Mouse (Mus musculus) hindbrain, embryonic 16.5 days (tissue): ENCODE results near the gene Olfr70. TPM values are rescaled to one million over a fixed set of nuclear protein-coding genes. Genes with fewer than 3 reads are reported as not detected.

ENCODE experiments used
- ATAC-seq: fragments of 200-750 bp; cut with Nextera tagmentation; 2 replicates; pipeline ENCODE4 v1.8.0; 2017; ENCODE audit warnings: moderate TSS enrichment, moderate library complexity
- H3K27ac ChIP-seq: fragments of 300-500 bp; sonication (generic); 2 replicates; pipeline ENCODE4 v1.5.1; 2014; ENCODE audit warnings: low read depth, mild to moderate bottlenecking, control low read depth, low read length, moderate library complexity
- H3K27me3 ChIP-seq: fragments of 300-500 bp; sonication (generic); replicated peaks from 2 replicates; pipeline ENCODE4 v1.6.1; 2014; ENCODE audit warnings: low read length; ENCODE audit not compliant: control insufficient read depth, insufficient read depth
- H3K36me3 ChIP-seq: fragments of 300-500 bp; sonication (generic); 2 replicates; pipeline ENCODE4 v1.6.1; 2014; ENCODE audit warnings: mild to moderate bottlenecking, low read length, moderate library complexity, mixed read lengths; ENCODE audit not compliant: control insufficient read depth, insufficient read depth
- H3K4me1 ChIP-seq: fragments of 300-500 bp; sonication (generic); 2 replicates; pipeline ENCODE4 v1.6.1; 2014; ENCODE audit warnings: low read depth, low read length; ENCODE audit not compliant: control insufficient read depth, insufficient read depth
- H3K4me2 ChIP-seq: fragments of 300-500 bp; sonication (generic); 2 replicates; pipeline ENCODE4 v1.6.1; 2014; ENCODE audit warnings: mild to moderate bottlenecking, low read length, control low read depth, moderate library complexity
- H3K4me3 ChIP-seq: fragments of 300-500 bp; sonication (generic); 2 replicates; pipeline ENCODE4 v1.5.1; 2014; ENCODE audit warnings: mild to moderate bottlenecking, low read length, control low read depth, moderate library complexity
- H3K9ac ChIP-seq: fragments of 300-500 bp; sonication (generic); 2 replicates; pipeline ENCODE4 v1.6.1; 2014; ENCODE audit warnings: low read depth, mild to moderate bottlenecking, control low read depth, low read length, moderate library complexity
- H3K9me3 ChIP-seq: fragments of 300-500 bp; sonication (generic); 2 replicates; pipeline ENCODE4 v1.6.1; 2014; ENCODE audit warnings: mild to moderate bottlenecking, low read length, moderate library complexity; ENCODE audit not compliant: control insufficient read depth
- WGBS: fragments of 180-500 bp; shearing (Covaris S2); extraction: QIAGEN DNeasy Blood & Tissue Kit; methylation state at CpG from one replicate; pipeline ENCODE4 v1.1.7; 2014; 5-methylcytosine and 5-hydroxymethylcytosine counted together
- polyA plus RNA-seq: library from polyadenylated mRNA; unstranded; fragments of >200 nt; fragmentation: Nextera tagmentation; extraction: Ambion mirVana; gene quantifications from 2 replicates; pipeline ENCODE4 v1.2.1, GENCODE M21; 2015

Gene Olfr70
- polyA plus RNA-seq, 1 experiment from 2014 or later, result 0.06 TPM

DNA sequence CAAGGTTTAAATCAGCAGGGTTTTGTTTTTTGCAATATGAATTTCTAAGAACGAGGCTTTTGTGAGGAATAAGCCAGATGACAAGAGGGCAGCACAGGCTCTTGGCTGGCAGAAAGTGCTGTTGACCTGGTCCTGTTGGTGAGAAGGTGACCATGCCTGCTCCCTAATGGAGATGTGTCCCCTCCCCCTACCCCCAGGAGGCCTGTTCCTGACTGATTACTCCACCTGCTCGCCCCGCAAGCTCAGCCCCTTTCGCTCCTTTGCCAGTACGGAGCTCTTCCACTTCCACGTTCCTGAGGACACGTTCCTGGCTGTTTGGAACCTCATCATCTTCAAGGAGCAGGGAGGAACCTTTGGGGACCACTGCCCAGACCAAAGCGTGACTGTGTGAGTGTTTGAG lies 26.9 kb downstream of the Olfr70 start:
- WGBS, result 64% methylated on average over 8 of the region's 8 CpGs
- Histone ChIP-seq H3K4me2 (no peak overlapping the region), H3K9ac (no peak overlapping the region), H3K4me3 (no peak overlapping the region), H3K27me3 (no peaks in the 10 kb centered on the region), H3K4me1 (peaks cover 33% of the 10 kb centered on the region), H3K27ac (no peak overlapping the region), H3K36me3 (peaks cover 35% of the 10 kb centered on the region), H3K9me3 (no peaks in the 10 kb centered on the region)
- no peak for ATAC-seq

DNA sequence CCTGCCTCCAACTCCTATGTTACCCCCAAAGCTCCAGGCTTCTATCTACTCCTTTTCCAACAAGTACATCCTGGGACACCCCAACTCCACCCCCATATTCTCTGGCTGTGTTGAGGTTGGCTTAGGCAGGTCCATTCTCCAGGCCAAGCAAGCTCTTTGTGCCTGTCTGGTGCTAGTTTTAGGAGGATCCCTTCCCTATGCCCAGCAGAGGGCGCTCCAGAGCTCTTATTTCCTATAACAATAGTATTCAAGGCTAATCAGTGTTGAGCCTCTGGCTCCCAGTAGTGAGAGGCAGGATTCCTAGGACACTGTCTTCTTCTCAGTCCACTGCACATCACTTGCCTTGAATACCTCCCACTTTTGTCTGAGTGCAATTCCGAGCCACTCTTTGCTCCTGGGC lies 28.5 kb downstream of the Olfr70 start:
- H3K27ac ChIP-seq, result no peak overlapping the region
- 0 out of 2 replicates have a peak overlapping the region, but pooled peaks have one; percentile 9 for H3K4me3 ChIP-seq
- H3K9ac ChIP-seq, result no peak overlapping the region
- ATAC-seq, result no peak
- peaks cover 20% of the 10 kb centered on the region for H3K36me3 ChIP-seq
- peak overlapping the region; percentile 73 for H3K4me2 ChIP-seq
- 5% methylated on average over 2 of the region's 2 CpGs for WGBS
- H3K27me3 ChIP-seq, result no peaks in the 10 kb centered on the region
- no peaks in the 10 kb centered on the region for H3K9me3 ChIP-seq
- H3K4me1 ChIP-seq, result peaks cover 38% of the 10 kb centered on the region

DNA sequence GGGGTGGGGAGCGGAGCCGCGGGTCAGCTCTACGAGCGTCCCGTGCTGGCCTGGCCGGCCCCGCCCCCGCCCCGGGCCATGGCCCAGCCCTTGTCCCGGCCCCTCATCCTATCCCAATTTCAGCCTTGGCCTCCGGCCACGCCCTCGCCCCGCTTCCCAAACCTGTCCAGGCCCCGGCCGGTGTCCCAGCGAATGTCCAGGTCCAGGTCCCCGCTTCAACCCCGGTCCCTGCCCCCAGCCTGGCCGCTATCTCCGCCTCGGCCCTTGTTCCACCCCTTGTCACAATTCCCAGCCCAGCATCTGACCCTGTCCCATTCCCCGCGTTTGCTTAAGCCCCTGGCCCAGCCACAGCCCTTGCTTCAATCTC lies 31.2 kb downstream of the Olfr70 start:
- Histone ChIP-seq H3K4me2 (peak overlapping the region; percentile 73), H3K27me3 (no peaks in the 10 kb centered on the region; the same call in 1 of the 2 replicates), H3K9ac (peak overlapping the region; percentile 98), H3K9me3 (no peaks in the 10 kb centered on the region), H3K4me3 (peak overlapping the region; percentile 93), H3K36me3 (peaks cover 5% of the 10 kb centered on the region), H3K4me1 (peaks cover 38% of the 10 kb centered on the region), H3K27ac (peak overlapping the region; percentile 75)
- ATAC-seq, result peak; percentile 55; the same call in 1 of the 2 replicates
- 1% methylated on average over 11 of the region's 25 CpGs for WGBS

DNA sequence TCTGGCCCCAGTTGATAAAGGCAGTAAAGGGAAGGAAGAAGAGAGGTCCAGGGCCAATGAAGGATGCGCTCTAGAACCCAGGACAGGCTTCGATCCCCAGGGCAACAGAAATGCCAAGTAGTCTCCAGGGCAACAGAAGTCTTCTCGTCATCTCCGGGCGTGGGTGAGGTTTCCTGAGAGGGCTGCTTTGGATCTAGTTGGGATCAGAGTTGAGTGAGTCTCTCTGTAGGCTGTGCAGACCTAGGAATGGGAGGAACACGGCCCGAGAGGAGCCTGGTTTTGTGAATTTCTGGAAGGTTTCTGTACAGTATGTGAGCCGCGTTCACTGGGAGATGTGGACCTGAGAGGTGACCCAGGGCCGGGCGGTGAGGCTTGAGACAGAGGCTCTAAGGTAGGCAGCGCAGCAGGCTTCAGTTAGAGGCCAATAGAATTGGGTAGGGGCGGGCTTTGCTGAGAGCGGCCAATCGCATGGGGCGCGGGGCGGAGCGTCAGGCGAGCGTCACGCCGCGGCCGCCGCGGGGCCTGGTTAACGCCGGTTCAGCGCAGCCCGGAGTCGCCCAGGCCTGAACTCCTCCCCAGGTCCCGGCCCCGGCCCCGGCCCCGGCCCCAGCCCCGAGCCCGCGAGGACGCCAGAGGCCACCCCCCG lies 31.7 kb downstream of the Olfr70 start, which contains the start of the genes Tmem8b and Fam221b:
Gene Tmem8b (plus strand): TSS at position 190 of the 646 bp plus-strand sequence.
Gene Fam221b (minus strand): TSS at position 364 of the 646 bp plus-strand sequence.
- under 1% methylated on average over 27 of the region's 41 CpGs for WGBS
- 0 out of 2 replicates have a peak, but pooled peaks cover under 1% of the 10 kb centered on the region for H3K36me3 ChIP-seq
- H3K4me3 ChIP-seq, result peak within 1 kb of the TSS; percentile 93
- H3K27ac ChIP-seq, result peak within 1 kb of the TSS; percentile 75
- H3K27me3 ChIP-seq, result no peaks in the 10 kb centered on the region; the same call in 1 of the 2 replicates
- H3K4me1 ChIP-seq, result peaks cover 38% of the 10 kb centered on the region
- peak within 1 kb of the TSS; percentile 98 for H3K9ac ChIP-seq
- ATAC-seq, result peak; percentile 97
- H3K9me3 ChIP-seq, result no peaks in the 10 kb centered on the region
- H3K4me2 ChIP-seq, result peak within 1 kb of the TSS; percentile 73

DNA sequence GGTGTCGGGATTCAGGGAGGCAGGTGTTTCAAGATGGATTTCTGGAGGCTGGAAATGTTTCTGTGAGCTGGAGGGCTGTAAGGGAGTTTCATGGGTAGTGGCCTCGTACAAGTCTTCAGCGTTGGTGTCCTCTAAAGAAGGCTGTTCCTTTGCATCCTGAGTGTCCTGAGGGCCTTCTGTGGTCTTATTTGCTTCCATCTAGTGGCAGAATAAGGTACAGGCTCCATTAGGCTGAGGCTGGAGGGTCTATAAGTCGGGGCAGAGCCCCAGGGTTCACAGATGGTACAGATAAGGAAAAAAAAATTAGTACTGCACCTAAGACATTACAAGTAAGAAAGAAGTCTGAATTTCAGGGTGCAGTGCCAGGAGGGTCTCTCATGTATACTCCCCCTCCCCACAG lies 34.2 kb downstream of the Olfr70 start:
- Histone ChIP-seq H3K9me3 (no peaks in the 10 kb centered on the region), H3K4me1 (peaks cover 23% of the 10 kb centered on the region), H3K4me2 (no peak overlapping the region), H3K27ac (no peak overlapping the region), H3K4me3 (no peak overlapping the region), H3K9ac (no peak overlapping the region), H3K27me3 (peaks cover 9% of the 10 kb centered on the region), H3K36me3 (no peaks in the 10 kb centered on the region)
- no peak for ATAC-seq
- 27% methylated on average over 4 of the region's 4 CpGs for WGBS

DNA sequence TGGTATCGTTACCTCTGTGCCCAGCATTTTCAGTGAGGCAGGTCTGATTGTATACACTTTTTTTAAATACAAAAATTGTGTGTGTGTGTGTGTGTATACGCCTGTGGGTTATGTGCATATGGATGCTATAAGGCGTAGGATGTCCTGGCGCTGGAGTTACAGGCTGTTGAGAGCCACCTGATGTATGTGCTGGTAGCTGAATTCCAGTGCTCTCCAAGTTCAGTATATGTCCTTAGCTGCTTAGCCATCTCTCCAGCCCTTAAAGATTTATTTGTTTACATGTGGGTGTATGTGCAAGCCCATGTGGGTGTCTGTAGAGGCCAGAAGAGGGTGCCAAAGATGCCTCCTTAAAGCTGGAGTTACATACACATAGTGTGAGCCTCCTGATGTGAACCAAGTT lies 43.5 kb downstream of the Olfr70 start:
- Histone ChIP-seq H3K9me3 (no peaks in the 10 kb centered on the region), H3K27me3 (peaks cover 5% of the 10 kb centered on the region; the same call in 1 of the 2 replicates), H3K36me3 (no peaks in the 10 kb centered on the region), H3K9ac (no peak overlapping the region), H3K4me1 (peaks cover 14% of the 10 kb centered on the region), H3K4me2 (peak overlapping the region; percentile 86), H3K4me3 (peak overlapping the region; percentile 88), H3K27ac (0 out of 2 replicates have a peak overlapping the region, but pooled peaks have one; percentile 11)
- 56% methylated on average over 4 of the region's 4 CpGs for WGBS
- ATAC-seq, result no peak

DNA sequence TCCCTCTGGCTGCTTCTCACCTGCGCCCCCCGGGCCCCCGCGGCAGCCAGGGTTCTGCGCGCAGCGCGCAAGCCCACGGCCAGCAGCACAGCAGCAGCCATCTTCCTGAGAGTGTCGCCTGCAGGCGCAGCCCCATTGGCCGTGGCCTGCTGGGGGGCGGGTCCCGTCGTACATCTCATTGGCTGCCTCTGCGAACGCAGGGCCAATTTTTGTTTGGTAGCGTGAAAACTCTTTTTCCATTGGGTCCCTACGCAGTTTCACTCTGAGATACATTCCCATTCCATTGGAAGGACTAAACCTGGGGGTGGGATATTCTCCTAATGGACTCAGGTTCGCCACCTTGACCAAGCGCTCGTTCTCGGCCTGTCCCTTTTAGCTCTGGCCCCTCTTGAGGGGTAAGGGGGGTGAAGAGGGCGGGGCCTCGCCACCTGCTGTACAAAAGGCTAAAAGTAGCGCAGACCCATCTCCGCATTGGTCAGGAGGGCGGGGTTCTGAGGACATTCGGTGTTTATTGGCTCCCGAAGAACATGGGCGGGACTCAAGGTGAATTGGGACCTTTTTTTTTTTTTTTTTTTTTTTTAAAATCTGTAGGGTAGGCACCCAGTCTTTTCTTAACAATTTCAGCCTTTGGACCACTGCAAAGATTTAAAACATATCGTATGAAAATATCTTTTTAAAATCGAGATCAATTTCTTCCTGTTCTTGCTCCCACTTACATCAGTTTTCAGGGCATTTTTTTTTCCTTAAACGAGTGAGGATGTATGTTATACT lies 44.1 kb downstream of the Olfr70 start, which contains the start of gene Hint2:
Gene Hint2 (minus strand): TSS at position 128 of the 771 bp plus-strand sequence.
- H3K9ac ChIP-seq, result peak within 1 kb of the TSS; percentile 97
- 0 out of 2 replicates have a peak, but pooled peaks cover 5% of the 10 kb centered on the region for H3K27me3 ChIP-seq
- WGBS, result 1% methylated on average over 34 of the region's 34 CpGs
- peak; percentile 97 for ATAC-seq
- peaks cover 14% of the 10 kb centered on the region for H3K4me1 ChIP-seq
- H3K36me3 ChIP-seq, result no peaks in the 10 kb centered on the region
- H3K9me3 ChIP-seq, result no peaks in the 10 kb centered on the region
- H3K4me3 ChIP-seq, result peak within 1 kb of the TSS; percentile 88
- H3K27ac ChIP-seq, result peak within 1 kb of the TSS; percentile 95
- H3K4me2 ChIP-seq, result peak within 1 kb of the TSS; percentile 86

DNA sequence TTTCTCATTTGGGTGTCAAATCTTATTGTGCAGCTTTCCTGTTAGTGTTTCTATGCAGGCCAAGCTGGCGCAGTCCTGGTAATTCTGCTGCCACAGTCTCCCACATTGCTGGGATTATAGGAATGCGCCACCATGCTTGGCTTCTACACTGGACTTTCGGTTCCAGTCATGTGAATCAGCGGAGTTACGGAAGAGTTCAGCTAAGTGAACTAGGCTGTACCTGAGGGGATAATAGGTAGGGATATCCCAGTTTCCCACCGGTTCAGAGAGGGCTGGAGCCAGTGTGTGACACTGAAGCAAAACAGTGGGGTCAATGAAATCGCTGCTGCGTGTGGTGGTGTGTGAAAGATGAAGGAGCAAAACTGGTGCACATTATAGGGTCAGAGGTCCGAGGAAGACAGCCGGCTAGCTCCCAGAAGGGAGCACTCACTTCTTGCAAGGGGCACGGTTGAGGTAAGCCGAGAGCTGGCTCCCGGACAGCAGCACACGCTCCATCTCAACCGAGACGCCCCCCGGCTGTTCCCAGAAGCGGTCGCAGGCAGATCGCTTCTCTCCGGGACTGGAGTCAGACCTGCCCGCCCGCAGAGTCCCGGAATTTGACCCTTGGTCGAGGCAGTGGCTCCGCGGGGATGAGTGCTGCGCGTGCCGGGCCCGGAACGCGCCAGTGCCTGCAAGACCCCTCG lies 44.8 kb downstream of the Olfr70 start:
- Histone ChIP-seq H3K36me3 (peaks cover under 1% of the 10 kb centered on the region; the same call in 1 of the 2 replicates), H3K4me1 (peaks cover 14% of the 10 kb centered on the region)
- no peak; the same call in 1 of the 2 replicates for ATAC-seq

More for the DNA sequence above, 44.8 kb downstream of the Olfr70 start:
- 0 out of 2 replicates have a peak, but pooled peaks cover 3% of the 10 kb centered on the region for H3K27me3 ChIP-seq
- peak overlapping the region; percentile 97 for H3K9ac ChIP-seq
- 4% methylated on average over 34 of the region's 34 CpGs for whole genome bisulfite sequencing
- H3K4me2 ChIP-seq, result peak overlapping the region; percentile 86
- H3K4me3 ChIP-seq, result peak overlapping the region; percentile 88
- peak overlapping the region; percentile 95 for H3K27ac ChIP-seq
- no peaks in the 10 kb centered on the region for H3K9me3 ChIP-seq
